Mouse (Mus musculus) cerebellum, adult 11 months (tissue): Measurements from ENCODE around the gene Gm11733.

Experiments
- DNase-seq: peaks from one replicate; pipeline ENCODE4 v3.0.0; 2022

The Gm11733 gene

DNA sequence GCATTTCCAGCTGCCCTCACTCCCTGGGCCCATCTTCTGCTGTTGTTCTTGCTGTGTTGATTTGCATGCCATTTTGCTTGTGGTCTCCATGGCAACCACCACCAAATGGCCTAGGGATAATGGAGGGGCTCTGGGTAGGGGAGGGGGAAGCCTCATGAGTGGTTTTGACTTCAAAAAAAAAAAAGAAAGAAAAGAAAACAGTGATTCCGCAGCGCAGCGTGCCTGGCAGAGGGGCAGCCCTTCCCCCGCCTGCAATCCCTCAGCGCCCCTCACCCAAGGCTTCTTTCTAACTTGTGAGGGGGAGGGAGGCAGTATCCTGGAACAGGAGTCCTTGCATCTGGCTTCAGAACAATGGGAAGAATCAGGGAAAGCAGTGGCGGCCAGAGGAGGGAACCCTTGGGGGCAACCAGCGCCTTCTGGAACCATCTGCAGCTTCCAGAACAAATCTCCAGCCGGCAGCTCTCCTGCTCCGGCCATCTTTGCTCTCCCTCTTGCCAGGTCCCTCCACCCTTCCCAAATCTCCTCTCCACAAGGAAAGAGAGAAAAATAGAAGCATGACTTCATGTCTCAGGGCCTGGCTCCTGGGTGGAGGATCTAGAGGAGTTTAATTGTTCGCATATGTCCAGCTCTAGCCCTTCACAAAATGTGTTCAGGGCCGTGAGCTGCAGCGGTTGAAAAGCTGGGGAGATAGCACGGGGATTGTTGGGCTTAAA, 5.0 kb upstream of the Gm11733 start:
- peak; percentile 65 for DNase-seq

DNA sequence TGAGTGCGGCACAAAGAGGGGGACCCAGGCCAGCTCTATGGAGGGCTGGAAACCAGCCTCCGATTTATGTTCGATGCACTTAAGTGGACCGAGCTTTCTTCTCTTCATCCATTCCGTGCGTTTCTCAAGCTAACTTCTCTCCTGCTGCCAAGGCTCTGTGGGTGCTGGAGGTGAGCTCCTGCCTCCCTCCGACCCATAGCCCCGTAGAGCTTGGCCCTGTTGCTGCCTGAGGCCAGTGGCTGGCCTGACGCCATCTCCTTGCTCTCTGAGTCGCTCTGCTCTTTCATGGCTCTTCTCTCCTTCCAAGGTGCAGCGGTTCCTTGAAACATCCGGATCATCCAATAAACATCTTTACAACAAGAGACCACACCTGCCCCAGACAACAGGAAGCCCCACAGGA, 4.4 kb upstream of the Gm11733 start:
- peak; percentile 49 for DNase-seq

DNA sequence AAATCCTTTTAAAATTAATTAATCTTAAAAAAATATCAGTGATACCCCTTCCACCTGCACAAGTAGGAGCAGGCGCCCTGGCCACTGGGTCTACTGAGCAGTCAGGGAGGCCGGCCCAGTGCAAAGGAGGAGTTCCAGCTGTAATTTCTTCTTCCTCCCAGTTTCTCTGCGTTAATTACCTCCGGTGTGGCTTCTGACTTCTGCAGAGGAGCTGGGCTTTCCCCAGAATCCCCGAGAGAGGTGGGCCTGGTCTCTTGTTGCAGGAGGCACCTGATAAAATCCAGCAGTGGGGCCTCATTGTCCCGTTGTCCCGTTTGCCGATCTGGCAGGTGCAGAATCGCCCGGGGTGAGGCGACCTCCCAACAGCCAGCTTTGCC, 1.9 kb upstream of the Gm11733 start:
- DNase-seq = no peak

DNA sequence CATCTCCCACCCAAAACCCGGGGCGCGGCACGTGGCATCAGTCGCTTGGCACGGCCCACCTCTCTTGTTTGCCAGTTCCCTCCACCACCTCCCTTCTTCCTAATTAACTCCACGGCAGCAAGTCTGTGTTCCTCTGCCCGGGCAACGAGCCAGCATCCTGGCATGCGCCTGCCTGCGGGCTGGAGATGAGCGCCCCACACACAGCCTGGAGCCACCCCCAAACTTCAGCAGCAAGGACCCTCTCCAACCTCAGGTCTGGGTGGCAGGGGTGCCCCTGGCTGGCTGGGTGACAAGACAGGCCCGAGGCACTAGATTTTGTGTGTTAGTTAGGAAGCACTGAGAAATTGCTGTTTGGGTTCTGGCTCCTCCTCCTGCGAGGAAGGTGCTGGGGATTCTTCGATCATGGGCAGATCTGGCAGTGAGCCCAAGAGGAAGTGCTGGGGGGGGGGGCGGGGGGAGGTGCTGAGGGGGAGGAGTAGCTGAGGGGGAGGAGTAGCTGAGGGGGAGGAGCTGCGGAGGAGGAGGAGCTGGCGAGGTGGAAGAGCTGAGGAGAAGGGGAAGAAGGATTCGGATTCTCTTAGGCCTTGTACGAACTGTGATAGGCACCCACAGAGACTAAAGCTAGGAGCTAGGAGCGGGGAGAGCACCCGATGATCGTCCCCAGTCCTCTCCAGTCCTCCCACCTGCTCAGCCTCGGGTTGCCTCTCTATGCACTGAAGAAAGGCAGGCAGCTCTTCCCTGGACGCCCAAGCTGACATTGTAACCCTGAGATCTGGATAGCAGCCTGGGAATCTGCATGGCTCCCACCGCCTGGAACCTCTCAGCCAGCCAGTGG, 1.3 kb upstream of the Gm11733 start:
- peak; percentile 94 for DNase-seq

DNA sequence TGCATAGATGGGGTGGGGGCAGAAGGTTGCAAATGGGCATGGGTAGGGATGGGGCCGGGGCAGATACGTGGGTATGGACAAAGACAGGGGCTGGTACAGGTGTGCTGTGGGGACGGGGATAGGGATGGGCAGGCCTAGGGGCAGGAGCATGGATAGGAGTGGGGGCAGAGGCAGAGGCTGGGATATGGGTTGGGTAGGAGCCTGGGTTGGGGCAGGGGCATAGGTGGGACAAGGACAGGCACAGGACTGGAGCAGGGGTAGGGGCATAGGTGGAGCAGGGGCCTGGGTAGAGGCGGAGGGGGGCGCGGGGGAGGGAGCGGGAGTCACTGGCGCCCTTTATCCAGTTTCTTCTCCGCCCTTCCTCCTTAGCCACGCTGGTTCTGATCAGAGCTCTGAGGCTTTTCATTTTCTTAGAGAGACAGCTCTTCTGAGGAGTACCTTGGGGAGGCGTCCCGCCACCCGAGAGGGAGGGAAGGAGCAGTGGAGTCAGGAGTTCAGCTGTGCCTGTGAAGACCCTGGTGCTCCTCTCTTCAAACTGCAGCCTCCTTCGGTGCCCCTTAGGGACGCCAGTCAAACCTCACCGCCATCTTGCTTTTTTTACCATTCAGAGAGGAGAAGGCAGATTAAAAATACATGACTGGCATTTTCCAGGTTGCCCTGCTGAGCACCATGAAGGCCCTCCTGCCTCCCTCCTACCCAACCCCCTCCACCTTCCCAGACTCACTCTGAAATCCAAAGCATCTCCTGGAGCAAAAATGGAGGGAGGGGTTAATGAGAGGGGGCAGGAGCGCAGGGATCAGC, 7.4 kb downstream of the Gm11733 start:
- DNase-seq = no peak

DNA sequence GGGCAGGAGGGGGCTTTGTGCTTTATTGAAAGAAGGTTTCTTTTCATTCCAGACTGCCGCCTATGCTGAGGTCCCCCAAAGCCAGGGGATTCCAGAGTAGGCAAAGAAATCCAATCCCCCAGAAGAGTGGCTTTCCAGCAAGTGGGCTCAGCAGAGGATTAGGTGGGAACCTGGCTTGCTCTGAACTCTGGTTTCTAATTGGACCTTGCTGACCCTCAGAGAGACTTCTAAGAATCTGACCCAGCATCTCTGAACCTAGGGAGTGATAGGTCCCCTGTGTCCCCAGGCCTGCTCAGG, 8.0 kb downstream of the Gm11733 start:
- no peak for DNase-seq

DNA sequence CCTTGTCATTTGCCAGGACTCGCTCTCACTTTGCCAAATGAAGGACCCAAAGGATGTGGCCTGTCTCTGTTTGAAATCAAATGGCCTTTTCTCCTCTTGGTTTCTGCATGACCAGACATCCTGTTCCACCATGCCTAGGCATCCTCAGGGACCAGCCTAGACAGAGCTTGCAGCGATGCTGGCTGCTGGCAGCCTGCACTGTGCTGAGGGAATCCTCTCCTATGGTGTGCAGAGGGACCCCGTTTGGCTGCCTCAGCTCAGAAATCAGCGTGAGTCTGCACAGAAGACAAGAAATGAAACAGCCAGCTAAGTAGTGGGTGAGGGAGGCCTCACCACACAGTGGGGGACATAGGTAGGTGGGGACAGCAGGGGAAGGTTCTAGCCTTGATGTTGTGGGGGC, 12.6 kb downstream of the Gm11733 start:
- no peak for DNase-seq

DNA sequence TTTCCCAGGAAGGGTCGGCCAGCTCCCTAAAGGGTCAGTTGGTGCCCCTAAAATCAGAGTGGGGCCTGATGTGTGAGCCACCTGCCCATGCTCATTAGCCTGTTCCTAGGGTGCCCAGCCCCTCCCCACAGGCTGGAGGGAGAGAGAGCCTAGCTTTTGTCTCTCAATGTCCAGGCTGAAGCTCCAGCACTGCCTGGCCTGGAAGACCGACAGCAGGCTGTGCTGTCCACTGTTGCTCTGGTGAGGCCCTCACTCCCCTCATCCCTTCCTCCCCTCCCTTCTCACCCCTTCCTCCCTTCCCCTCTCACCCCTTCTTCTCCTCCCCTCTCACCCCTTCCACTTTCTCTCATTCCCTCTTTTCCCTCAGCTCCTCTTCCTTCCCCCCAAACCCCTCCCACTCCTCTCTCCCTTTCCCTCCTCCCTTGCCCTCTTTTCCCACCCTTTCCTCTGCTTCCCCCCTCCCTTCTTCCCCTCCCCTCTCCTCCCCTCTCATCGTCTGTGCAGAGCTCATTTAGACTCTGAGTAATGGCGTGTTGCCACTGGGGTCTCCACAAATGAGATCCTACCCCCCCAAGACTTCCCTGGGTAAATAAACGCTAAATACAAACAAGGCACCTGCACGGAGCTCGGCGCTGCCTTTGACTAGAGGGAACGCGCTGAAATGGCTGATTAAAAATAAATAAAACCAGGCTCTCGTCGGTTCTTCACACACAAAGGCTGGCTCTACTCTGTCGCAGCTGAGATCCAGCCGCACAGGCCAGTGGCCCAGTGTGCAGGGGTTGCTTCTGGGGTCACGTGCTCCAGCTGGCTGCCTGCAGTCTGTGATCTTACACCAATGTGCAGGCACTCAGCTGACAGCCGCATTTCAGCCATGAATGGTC, 13.3 kb downstream of the Gm11733 start:
- no peak for DNase-seq

DNA sequence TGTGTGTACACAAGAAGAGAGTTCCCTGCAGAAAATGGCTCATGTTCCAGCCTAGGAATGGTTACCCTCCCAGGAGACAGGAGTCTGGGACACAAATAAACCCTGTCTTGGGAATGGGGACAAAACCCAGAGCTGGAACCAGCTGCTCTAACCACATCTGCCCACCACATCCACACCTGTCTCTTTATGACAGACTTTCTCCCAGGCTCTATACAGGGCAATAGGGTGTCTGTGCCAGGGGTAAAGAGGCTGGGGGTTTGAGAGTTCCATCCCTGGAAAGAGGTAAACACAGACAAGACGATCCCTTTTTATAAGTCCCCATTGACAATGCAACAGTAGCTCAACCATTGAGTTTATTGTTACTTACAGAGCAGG, 14.0 kb downstream of the Gm11733 start:
- no peak for DNase-seq

DNA sequence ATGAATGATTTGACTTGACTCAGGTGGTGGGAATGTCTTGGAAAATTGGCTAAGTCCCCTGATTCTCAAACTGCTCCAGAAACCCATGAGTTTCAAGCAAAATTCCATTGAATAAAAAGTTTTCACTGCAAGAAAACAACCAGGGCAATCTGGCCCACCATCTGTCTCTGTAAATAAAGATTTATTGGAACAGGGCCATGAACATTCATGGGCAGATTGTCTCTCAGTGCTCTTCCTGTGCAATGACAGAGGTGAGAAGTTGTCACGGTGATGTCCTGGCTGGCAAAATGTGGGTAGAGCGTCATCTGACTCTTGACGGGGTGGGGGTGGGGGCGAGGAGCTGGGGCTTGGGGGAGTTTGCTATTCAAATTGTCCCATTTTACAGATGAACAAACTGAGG, 24.8 kb downstream of the Gm11733 start:
- peak; percentile 24 for DNase-seq

DNA sequence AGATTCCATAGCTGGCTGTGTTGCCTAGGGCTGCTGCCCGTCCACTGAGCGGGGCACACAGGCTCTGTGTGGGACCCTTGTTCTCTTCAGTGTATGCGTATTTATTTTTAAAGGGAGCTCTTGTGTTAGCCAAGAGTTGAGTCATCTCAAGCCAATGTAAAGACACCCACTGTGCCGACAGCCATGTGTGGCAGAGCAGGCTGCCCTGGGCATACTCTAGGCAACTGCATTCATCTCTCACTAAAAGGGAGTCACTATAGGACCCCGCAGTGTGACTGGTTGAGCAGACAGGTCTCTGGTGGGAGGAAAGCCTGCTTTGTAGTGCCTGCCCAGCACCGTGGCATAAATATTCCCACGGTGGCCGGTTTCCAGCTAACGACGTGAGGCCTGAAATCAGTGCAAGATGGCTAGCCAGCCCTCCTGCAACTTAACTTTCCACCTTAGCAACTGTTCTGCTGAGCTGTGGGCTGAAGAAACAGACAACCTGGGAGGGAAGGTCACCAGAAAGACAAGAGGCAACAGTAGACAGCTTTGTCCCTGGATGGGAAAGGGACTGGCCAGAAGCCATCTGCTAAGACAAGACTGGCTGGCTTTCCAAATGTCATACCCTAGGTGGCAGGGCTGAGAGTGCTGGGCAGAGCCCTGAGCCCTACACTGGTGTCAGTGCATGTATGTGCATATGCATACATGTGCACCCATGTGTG, 31.7 kb downstream of the Gm11733 start:
- peak; percentile 33 for DNase-seq

DNA sequence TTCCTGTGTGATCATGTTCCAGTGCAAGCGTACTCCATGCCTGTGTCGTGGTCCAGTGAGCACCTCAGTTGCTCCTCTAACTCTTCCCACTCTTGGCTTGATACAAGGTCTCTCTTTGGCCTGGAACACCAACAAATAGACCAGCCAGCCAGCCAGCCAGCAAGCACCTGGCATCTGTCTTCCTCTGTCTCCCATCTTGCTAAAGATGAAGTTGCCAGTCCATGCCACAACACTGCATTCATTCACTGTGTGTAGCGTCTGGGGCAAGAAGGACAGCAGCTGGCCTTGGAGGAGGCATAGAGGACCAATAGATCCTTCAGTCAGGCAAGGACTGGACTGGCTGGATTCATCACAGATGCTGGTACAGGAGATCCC, 32.2 kb downstream of the Gm11733 start:
- DNase-seq = no peak

DNA sequence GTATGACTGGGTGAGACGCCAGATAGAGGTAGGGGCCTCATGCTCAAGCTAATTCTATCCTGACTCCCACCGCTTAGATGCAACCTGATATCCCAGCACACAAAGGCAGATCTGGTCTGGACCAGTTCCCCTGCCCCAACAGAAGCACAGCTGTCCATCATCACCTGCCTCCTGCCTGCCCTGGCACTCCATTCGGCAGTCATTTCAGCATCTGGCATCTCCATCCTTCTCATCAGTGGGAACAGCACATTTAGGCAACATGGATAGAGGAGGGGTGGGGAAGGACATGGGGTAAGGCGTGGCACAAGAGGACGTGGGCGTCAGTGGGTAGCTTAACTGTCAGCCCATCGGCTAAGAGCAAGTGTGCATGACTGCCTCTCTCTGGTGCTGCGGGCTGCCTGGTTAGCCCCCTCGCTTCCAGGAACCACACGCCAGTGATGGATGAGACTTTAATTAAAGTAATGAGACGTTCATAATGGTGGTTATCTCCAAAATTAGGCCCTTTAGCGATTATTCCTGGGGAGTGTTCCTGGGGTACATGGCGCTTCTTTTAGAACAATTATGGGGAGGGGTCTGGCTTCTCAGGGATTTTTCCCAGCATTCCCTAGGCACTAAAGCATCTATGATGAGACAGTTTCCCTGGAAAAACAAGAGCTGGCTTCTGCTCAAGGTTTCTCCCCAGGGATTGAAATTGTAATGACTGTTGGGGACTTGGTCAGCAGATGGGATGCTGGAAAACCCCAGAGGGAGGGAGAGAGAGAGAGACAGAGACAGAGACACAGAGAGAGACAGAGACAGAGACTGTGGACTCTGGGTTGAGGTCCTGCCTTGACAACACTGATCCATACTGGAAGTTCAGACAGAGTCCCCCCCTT, 38.0 kb downstream of the Gm11733 start:
- DNase-seq = no peak

DNA sequence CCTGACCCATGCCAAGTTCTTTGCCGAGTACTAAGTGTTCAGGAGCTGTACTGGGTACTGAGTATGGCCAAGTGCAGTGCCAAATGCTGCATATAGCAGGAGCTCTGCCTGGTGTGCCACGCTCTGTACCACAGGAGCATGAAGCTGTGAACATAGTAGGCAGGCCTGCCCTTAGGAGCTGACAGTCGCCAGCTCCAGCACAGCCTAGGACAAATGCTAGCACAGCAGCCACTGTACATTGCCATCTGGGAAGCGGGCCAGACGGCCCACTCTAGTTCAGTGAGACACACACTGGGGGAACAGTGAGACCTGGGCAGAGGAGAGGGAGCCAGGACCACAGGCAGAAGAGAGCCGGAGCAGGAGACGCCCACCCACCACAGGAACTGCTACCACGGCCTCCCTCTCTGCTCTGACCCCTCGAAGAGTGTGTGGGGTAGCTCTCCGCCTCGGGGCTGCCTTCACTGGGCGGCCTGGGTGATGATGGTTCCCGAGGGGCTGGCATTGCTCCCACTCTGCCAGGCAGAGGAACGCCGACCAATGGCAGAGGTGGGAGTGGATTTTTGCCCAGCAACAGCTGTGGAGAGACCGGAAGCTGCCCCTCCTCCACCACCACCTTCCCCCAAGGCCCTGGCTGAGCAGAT, 38.8 kb downstream of the Gm11733 start:
- no peak for DNase-seq

DNA sequence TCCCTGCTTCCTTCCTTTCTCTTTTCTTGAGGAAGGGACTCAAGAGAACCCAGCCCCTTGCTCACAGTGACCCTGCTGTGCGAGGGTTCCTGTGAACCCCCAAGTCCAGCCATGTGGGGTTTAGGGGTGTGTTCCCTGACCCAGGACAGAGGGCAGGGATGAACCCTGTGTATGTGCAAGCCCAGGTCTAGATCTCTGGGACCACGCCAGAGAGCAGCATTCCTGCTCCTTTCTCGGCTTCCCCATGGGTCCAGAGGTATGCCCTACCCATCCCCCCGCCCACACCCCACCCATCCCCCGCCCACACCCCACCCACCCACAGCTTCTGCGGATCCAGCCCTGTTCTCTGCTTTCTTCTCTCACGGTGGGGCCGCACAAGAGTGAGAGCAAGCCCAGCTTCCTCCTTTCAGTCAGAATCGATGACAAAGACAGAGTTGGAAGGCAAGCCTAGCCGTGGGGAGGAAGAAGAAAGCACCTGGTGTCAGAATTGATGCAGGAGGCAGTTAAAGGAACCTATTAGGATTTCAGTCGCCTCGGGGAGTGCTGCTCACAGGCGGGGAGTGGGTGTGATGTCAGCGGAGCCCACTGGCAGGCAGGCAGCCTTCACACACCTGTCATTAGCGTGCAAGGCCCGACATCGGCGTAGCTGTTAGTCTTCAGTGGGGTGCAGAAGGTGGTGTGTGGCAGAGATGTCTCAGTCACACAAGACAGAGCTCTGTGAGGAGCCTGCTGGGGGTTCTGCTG, 41.6 kb downstream of the Gm11733 start:
- no peak for DNase-seq

DNA sequence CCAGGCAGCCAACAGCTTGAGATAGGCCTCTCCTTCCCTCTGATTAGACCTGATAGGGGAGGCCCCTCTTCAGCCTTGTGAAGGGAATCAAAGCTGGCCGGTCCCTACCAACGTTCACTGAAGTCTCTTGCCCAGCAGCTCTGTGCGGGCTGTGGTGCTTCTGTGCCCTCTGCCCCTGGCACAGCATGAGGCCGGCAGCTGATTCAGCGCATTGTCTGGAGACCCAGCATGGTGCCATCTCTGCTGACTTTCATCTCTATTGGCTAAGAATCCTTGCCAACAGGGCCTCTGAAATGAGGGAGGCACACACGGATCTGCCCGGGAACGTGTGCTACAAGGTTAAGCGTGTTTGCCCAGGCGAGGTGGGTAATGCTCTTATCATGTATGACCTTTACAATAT, 48.2 kb downstream of the Gm11733 start:
- no peak for DNase-seq

DNA sequence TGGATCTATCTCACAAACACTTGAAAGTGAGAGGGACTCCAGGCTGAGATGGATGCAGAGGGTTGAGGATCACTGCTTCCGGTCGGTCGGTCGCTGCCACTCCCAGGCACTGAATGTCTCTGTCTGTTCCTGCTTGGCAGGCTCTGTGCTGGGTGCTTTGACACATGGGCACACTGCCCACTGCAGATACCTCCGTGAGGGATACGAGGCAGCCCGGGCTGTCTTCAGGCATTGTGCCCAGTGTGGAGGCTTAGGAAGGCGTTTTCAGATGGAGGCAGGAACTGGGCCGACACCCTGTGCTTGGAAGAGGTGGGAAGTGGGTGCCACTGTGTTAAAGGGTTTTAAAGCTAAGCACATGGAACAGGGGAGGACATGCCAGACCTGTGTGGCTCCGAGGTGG, 50.7 kb downstream of the Gm11733 start:
- peak; percentile 46 for DNase-seq

DNA sequence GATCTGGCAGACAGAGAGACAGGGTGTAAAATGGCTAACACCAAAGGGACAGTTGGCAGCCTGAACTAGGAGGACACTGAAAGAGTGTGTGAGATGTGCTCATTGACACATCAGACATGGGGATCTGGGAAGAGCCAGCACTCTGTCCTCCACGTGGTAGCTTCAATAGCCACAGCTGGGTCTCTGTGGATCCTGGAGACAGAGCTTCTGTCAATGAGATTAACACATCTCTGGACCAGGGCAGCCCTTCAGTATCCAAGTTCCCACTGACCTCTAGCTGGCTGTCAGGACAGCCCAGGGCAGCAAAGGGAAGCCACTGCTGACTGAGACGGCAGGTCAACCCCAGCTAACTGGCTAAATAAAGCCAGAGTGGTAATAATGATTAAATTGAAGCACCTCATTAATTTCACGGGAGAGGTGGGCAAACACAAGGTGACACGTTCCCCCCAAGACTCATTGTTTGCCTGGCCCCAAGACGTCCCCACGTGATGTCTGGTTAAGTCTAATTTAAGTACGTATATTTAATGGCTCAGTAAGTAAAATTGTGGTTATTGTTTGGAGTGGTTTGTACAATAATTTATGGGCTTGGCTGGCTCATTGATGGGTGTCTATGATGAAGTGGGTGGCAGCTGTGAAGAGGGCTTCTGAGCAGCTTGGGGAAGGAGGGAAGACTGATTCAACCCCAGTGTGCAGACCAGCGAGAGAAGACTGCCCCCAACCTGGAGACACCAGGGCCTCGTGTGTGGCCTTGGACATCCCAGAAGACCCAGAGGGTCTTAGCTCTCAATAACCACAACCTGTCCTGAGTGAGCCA, 51.5 kb downstream of the Gm11733 start:
- no peak for DNase-seq

DNA sequence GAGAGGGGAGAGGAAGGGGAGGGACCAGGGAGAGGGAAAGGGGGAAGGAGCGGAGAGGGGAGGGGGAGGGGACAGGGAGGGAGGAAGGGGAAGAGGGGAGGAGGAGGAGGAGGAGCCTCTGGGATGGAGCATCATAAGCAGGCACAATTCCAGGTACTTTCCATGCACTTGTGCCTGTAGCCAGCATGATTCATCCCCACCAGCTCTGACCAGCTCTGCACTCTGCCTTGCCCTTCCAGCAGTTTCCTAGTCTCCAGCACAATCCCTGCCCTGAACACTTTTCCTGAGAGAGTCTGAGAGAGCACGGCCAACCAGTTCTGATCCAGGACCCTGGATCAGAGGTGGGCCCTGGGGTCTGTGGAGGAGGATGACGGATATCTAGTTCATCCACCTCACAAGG, 52.4 kb downstream of the Gm11733 start:
- DNase-seq = no peak
